Mouse (Mus musculus) frontal cortex, adult 2 months (tissue): Measurements from ENCODE around the gene H2-Eb1. TPM values are rescaled to one million over a fixed set of nuclear protein-coding genes. Genes with fewer than 3 reads are reported as not detected.

Experiments used
- polyA plus RNA-seq: library from polyadenylated mRNA; depleted of rRNA; stranded (reverse); fragments of >200 nt; gene quantifications from 2 replicates; pipeline ENCODE4 v1.2.3, GENCODE M21; 2012; rRNA removed

Gene H2-Eb1
- polyA plus RNA-seq, 1 experiment = 5.1 TPM

Other genes starting within 250 kb of the H2-Eb1 start
- 1.1 and 1.2 TPM in 2 replicates for gene H2-Oa, start 213.5 kb upstream of the H2-Eb1 start, polyA plus RNA-seq
- gene H2-DMa, start 186.3 kb upstream of the H2-Eb1 start, polyA plus RNA-seq = 26.3 and 26.8 TPM in 2 replicates
- gene Brd2, start 183.2 kb upstream of the H2-Eb1 start, polyA plus RNA-seq = 167 and 194 TPM in 2 replicates
- gene H2-DMb2, start 162.6 kb upstream of the H2-Eb1 start, polyA plus RNA-seq = 0.99 and 1.1 TPM in 2 replicates
- gene H2-DMb1, start 152.8 kb upstream of the H2-Eb1 start, polyA plus RNA-seq = 3.1 and 3.5 TPM in 2 replicates
- 4.0 and 4.1 TPM in 2 replicates for gene Tap1, start 118.3 kb upstream of the H2-Eb1 start, polyA plus RNA-seq
- 4.5 and 4.7 TPM in 2 replicates for gene Psmb9, start 118.1 kb upstream of the H2-Eb1 start, polyA plus RNA-seq
- 10.1 and 12.1 TPM in 2 replicates for gene Psmb8, start 108.1 kb upstream of the H2-Eb1 start, polyA plus RNA-seq
- gene Tap2, start 102.3 kb upstream of the H2-Eb1 start, polyA plus RNA-seq = 9.1 and 10.1 TPM in 2 replicates
- 0.78 and 1.1 TPM in 2 replicates for gene H2-Ob, start 67.0 kb upstream of the H2-Eb1 start, polyA plus RNA-seq
- gene H2-Ab1, start 48.2 kb upstream of the H2-Eb1 start, polyA plus RNA-seq = 4.7 and 5.2 TPM in 2 replicates
- 3.4 and 3.8 TPM in 2 replicates for gene H2-Aa, start 18.0 kb upstream of the H2-Eb1 start, polyA plus RNA-seq
- not detected in 2 replicates for gene H2-Eb2, start 19.8 kb downstream of the H2-Eb1 start, polyA plus RNA-seq
- gene Btnl2, start 49.0 kb downstream of the H2-Eb1 start, polyA plus RNA-seq = 0.06 TPM in 1 of 2 replicates, not detected in the other
- not detected in 2 replicates for gene Btnl1, start 71.3 kb downstream of the H2-Eb1 start, polyA plus RNA-seq
- gene BC051142, start 93.0 kb downstream of the H2-Eb1 start, polyA plus RNA-seq = 10.7 and 11.1 TPM in 2 replicates
- gene Btnl4, start 171.5 kb downstream of the H2-Eb1 start, polyA plus RNA-seq = not detected in 2 replicates
- gene Btnl6, start 211.5 kb downstream of the H2-Eb1 start, polyA plus RNA-seq = not detected in 2 replicates